In genomic region chr7:140115583-140116328, GRCm38 (mm10) we compare ENCODE assay signal across 8 mouse cellular contexts. TPM values are rescaled to one million over a fixed set of nuclear protein-coding genes. Genes with fewer than 3 reads are reported as not detected.
DNase-seq lines count a peak whose midpoint lies in the region; ATAC-seq lines count a peak whose summit lies in the region.

TSS of gene Paox (plus strand) at chr7:140115799.

- H3K4me1 ChIP-seq in hindbrain, embryonic 13.5 days (replicated peaks) = peaks cover 18% of the 10 kb centered on the region

- peak within 1 kb of the TSS; percentile 73 for H3K4me3 ChIP-seq in hindbrain, embryonic 13.5 days

- peak within 1 kb of the TSS; percentile 90 for H3K27ac ChIP-seq in hindbrain, embryonic 13.5 days

- H3K4me2 ChIP-seq in hindbrain, embryonic 13.5 days = peak within 1 kb of the TSS; percentile 92

- peak within 1 kb of the TSS; percentile 91 for H3K9ac ChIP-seq in hindbrain, embryonic 13.5 days

- no peaks in the 10 kb centered on the region for H3K9me3 ChIP-seq in hindbrain, embryonic 13.5 days

- DNase-seq in cerebellum, adult 11 months = peak; percentile 28
- DNase-seq in cerebellum, adult 11-12 months = no peak
- DNase-seq in cerebellum, adult 8-10 months = peak; percentile 23
- peak; percentile 52 to 73 for DNase-seq in frontal cortex, adult 2 months (ENCODE audit: extremely low spot score in 1 of 2, low spot score in 1 of 2)
- DNase-seq in layer of hippocampus, postnatal 36 days = peak; percentile 40 to 52
- peak; percentile 88 for DNase-seq in lung, postnatal 25 days (ENCODE audit: low spot score)
- DNase-seq in right cerebral cortex, postnatal 10 days (ENCODE audit: low spot score in 2 of 2) = peak; percentile 64 to 67

- H3K27me3 ChIP-seq in hindbrain, embryonic 13.5 days = no peaks in the 10 kb centered on the region

- H3K36me3 ChIP-seq in hindbrain, embryonic 13.5 days = peaks cover 21% of the 10 kb centered on the region

- ATAC-seq in hindbrain, embryonic 13.5 days (ENCODE audit: low FRiP score) = peak; percentile 80

- 5% methylated on average over 23 of the region's 23 CpGs for WGBS in hindbrain, embryonic 13.5 days

RNA-seq across cellular contexts. Expression of gene Paox, which starts in this region (rescaled TPM):
- polyA plus RNA-seq in frontal cortex, adult 2 months (2012; rRNA removed) = 3.7 and 5.0 TPM in 2 replicates
- polyA plus RNA-seq in hindbrain, embryonic 13.5 days (2015; fragmentation: Nextera tagmentation; extraction: Ambion mirVana) = 10.0 and 11.8 TPM in 2 replicates
- total RNA-seq in layer of hippocampus, postnatal 36 days (2021) = 1 to 10 TPM; 3.0 to 3.4 TPM
